Mouse (Mus musculus): ENCODE measurements around the gene Pak6. TPM values are rescaled to one million over a fixed set of nuclear protein-coding genes. Genes with fewer than 3 reads are reported as not detected.

The Pak6 gene
- polyA plus RNA-seq, 1 experiment = 4.3 TPM

DNA sequence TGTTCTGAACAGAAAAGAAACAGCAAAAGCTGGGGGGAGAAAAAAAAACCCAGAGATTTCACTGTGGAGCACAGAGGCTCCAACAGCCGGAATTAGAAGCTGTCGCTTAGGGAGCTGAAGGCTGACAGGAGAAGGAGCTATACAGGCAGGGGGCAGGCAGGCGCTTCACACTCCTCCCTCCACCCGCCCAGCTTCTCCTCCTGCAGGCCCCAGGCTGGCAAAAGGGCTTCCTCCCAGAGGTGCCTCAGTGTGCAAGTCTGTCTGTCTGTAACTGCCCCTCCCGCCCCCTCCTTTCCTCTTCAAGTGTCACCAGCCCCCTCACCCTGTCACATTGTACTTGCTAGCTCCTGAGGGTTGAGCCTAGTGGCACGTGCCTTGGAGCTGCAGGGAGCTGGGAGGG lies 43.3 kb downstream of the Pak6 start:
- H3K4me1 ChIP-seq (replicated peaks; ENCODE audit: control insufficient read depth, insufficient read depth, low read length) = peaks cover 39% of the 10 kb centered on the region
- TF ChIP-seq POLR2A (IDR thresholded peaks at IDR 0.05; ENCODE audit: control insufficient read depth, extremely low read depth, insufficient read depth, low read length, poor library complexity) (no peak), CTCF (IDR thresholded peaks at IDR 0.05; ENCODE audit: borderline replicate concordance, control insufficient read depth, extremely low read depth, insufficient read depth, low read length, poor library complexity) (no peak)
- H3K27me3 ChIP-seq (ENCODE audit: control insufficient read depth, insufficient read depth, low read length) = peaks cover 28% of the 10 kb centered on the region
- 11% methylated on average over 6 of the region's 6 CpGs for WGBS
- H3K36me3 ChIP-seq (ENCODE audit: control insufficient read depth, insufficient read depth, low read length) = no peaks in the 10 kb centered on the region
- H3K4me3 ChIP-seq (ENCODE audit: control insufficient read depth, insufficient read depth, low read length) = no peak overlapping the region
- H3K27ac ChIP-seq (ENCODE audit: control insufficient read depth, insufficient read depth, low read length) = no peak overlapping the region
- no peak for DNase-seq

DNA sequence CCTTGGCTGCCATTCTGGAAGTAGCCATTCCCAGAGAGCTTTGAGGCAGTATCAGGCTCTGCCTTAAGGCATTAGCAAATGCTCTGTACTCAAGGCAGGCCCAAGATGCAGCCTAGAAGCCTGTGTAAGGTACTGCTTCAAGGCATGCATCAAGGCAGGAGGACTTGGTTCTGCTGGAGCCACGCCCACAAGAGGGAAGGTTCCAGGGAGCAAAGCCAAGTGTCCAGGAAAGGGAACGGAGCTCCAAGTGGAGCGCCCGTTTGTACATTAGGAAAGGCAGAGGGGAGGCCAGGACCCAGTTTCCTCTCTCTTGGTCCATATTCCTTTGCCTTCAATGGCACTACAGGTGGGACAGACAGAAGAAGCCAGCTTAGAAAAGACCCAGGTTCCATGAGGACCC lies 45.4 kb downstream of the Pak6 start:
- peaks cover 14% of the 10 kb centered on the region for H3K27me3 ChIP-seq (ENCODE audit: control insufficient read depth, insufficient read depth, low read length)
- H3K27ac ChIP-seq (ENCODE audit: control insufficient read depth, insufficient read depth, low read length) = no peak overlapping the region
- WGBS = 94% methylated on average over 4 of the region's 4 CpGs
- H3K4me1 ChIP-seq (replicated peaks; ENCODE audit: control insufficient read depth, insufficient read depth, low read length) = peaks cover 33% of the 10 kb centered on the region
- H3K36me3 ChIP-seq (ENCODE audit: control insufficient read depth, insufficient read depth, low read length) = no peaks in the 10 kb centered on the region
- no peak for TF ChIP-seq CTCF (IDR thresholded peaks at IDR 0.05; ENCODE audit: borderline replicate concordance, control insufficient read depth, extremely low read depth, insufficient read depth, low read length, poor library complexity)
- TF ChIP-seq POLR2A (IDR thresholded peaks at IDR 0.05; ENCODE audit: control insufficient read depth, extremely low read depth, insufficient read depth, low read length, poor library complexity) = no peak
- H3K4me3 ChIP-seq (ENCODE audit: control insufficient read depth, insufficient read depth, low read length) = no peak overlapping the region
- no peak for DNase-seq

DNA sequence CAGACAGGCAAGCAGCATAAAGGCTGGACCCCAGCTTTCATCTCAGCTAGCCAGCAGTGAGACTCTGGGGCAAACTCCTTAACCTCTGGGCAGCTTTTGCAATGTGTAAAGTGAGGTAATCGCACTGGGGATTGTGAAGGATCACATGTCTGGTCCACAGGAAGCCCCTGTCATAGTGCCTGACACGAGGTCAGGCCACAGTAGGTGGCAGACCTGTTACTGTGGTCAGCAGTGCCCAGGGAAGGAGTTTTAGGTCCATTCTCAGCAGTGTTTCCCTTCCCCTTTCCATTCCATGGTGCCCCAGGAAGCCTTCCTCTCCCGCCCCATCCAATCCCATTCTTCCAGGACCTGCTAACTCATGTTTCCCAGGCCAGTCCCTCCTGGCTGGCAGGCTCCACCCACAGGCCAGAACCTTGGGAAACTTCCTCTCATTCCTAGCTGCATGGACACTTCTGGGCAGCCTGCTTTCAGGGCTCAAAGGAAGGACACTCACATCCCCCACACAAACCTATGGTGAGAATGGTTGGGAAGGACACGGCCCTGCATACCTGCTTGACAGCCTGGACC lies 46.6 kb downstream of the Pak6 start:
- Histone ChIP-seq H3K36me3 (ENCODE audit: control insufficient read depth, insufficient read depth, low read length) (no peaks in the 10 kb centered on the region), H3K27me3 (ENCODE audit: control insufficient read depth, insufficient read depth, low read length) (peaks cover 2% of the 10 kb centered on the region; the same call in 1 of the 2 replicates), H3K4me1 (replicated peaks; ENCODE audit: control insufficient read depth, insufficient read depth, low read length) (peaks cover 22% of the 10 kb centered on the region), H3K27ac (ENCODE audit: control insufficient read depth, insufficient read depth, low read length) (no peak overlapping the region), H3K4me3 (ENCODE audit: control insufficient read depth, insufficient read depth, low read length) (no peak overlapping the region)
- TF ChIP-seq POLR2A (IDR thresholded peaks at IDR 0.05; ENCODE audit: control insufficient read depth, extremely low read depth, insufficient read depth, low read length, poor library complexity) = no peak
- TF ChIP-seq CTCF (IDR thresholded peaks at IDR 0.05; ENCODE audit: borderline replicate concordance, control insufficient read depth, extremely low read depth, insufficient read depth, low read length, poor library complexity) = no peak
- no peak for DNase-seq
- 79% methylated on average over 4 of the region's 4 CpGs for WGBS

DNA sequence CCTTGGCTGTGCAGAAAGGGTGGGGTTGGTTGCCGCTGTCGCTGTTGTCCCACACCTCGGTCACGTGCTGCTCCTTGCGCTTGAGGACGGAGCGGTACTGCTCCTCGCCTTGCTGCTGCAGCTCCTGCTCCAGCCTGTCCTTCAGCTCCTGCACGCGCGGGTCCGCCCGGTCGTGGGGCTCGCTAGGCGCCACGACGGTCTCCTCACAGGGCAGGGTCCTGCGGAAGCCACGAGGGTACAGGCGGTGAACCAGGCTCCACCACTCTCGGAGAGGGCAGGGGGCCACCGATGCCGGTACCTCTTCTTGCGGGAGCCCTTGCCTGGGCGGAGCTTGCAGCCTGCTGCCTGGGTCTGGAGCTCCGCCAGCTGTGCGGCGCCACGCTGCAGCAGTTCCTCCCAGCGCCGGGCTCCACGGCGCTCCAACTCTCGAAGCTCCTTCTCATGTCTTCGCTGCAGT lies 48.0 kb downstream of the Pak6 start:
- DNase-seq = no peak
- no peak for TF ChIP-seq CTCF (IDR thresholded peaks at IDR 0.05; ENCODE audit: borderline replicate concordance, control insufficient read depth, extremely low read depth, insufficient read depth, low read length, poor library complexity)
- no peak for TF ChIP-seq POLR2A (IDR thresholded peaks at IDR 0.05; ENCODE audit: control insufficient read depth, extremely low read depth, insufficient read depth, low read length, poor library complexity)
- no peaks in the 10 kb centered on the region for H3K36me3 ChIP-seq (ENCODE audit: control insufficient read depth, insufficient read depth, low read length)
- 32% methylated on average over 36 of the region's 36 CpGs for WGBS
- peaks cover 22% of the 10 kb centered on the region for H3K4me1 ChIP-seq (replicated peaks; ENCODE audit: control insufficient read depth, insufficient read depth, low read length)
- H3K27ac ChIP-seq (ENCODE audit: control insufficient read depth, insufficient read depth, low read length) = no peak overlapping the region
- H3K4me3 ChIP-seq (ENCODE audit: control insufficient read depth, insufficient read depth, low read length) = peak overlapping the region; percentile 23
- H3K27me3 ChIP-seq (ENCODE audit: control insufficient read depth, insufficient read depth, low read length) = no peaks in the 10 kb centered on the region; the same call in 1 of the 2 replicates

DNA sequence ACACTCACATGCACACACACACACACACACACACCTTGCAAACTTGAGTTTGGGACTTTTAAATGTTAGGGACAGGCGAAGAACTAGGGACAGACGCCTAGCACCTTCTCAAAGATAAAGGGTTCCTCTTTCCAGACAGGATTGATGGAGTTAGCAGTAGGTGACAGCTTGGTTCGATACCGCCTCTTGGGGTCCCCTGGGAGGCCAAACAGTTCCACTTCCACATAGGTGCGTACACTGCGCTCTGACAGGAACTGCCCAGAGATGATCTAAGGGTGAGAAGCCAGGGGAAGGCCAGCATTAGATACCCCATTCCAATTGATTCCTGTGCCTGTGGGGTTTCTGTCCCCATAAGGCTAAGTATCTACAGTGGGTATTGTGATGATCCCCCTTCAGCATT lies 50.5 kb downstream of the Pak6 start:
- Histone ChIP-seq H3K27ac (ENCODE audit: control insufficient read depth, insufficient read depth, low read length) (no peak overlapping the region), H3K4me1 (replicated peaks; ENCODE audit: control insufficient read depth, insufficient read depth, low read length) (peaks cover 14% of the 10 kb centered on the region), H3K27me3 (ENCODE audit: control insufficient read depth, insufficient read depth, low read length) (no peaks in the 10 kb centered on the region), H3K36me3 (ENCODE audit: control insufficient read depth, insufficient read depth, low read length) (peaks cover 12% of the 10 kb centered on the region), H3K4me3 (ENCODE audit: control insufficient read depth, insufficient read depth, low read length) (no peak overlapping the region)
- 95% methylated on average over 6 of the region's 6 CpGs for WGBS
- DNase-seq = no peak
- TF ChIP-seq POLR2A (IDR thresholded peaks at IDR 0.05; ENCODE audit: control insufficient read depth, extremely low read depth, insufficient read depth, low read length, poor library complexity) = no peak

DNA sequence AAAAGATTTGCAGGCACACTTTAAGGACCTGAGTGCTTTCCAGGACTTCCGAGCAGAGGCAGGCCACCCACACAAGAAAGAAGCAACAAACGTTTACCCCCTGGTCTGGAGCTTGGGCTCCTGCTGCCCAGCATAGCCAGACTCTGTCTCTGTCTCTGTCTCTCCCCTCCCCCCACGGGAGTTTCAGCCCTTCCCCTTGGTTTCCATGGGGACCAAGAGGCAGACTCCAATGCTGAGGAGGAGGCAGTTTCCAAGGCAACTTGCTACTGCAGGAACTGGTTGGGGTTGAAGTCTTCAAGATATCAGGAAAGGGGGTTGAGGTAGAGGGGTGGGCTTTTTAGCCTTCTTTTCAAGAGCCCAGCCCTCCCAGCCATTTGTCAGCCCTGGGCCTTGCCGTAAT lies 51.1 kb downstream of the Pak6 start:
- 80% methylated on average over 4 of the region's 4 CpGs for WGBS
- TF ChIP-seq POLR2A (IDR thresholded peaks at IDR 0.05; ENCODE audit: control insufficient read depth, extremely low read depth, insufficient read depth, low read length, poor library complexity) = no peak
- no peak for TF ChIP-seq CTCF (IDR thresholded peaks at IDR 0.05; ENCODE audit: borderline replicate concordance, control insufficient read depth, extremely low read depth, insufficient read depth, low read length, poor library complexity)
- H3K4me3 ChIP-seq (ENCODE audit: control insufficient read depth, insufficient read depth, low read length) = no peak overlapping the region
- no peaks in the 10 kb centered on the region for H3K27me3 ChIP-seq (ENCODE audit: control insufficient read depth, insufficient read depth, low read length)
- H3K4me1 ChIP-seq (replicated peaks; ENCODE audit: control insufficient read depth, insufficient read depth, low read length) = peaks cover 14% of the 10 kb centered on the region
- DNase-seq = no peak
- peaks cover 17% of the 10 kb centered on the region for H3K36me3 ChIP-seq (ENCODE audit: control insufficient read depth, insufficient read depth, low read length)
- H3K27ac ChIP-seq (ENCODE audit: control insufficient read depth, insufficient read depth, low read length) = no peak overlapping the region

DNA sequence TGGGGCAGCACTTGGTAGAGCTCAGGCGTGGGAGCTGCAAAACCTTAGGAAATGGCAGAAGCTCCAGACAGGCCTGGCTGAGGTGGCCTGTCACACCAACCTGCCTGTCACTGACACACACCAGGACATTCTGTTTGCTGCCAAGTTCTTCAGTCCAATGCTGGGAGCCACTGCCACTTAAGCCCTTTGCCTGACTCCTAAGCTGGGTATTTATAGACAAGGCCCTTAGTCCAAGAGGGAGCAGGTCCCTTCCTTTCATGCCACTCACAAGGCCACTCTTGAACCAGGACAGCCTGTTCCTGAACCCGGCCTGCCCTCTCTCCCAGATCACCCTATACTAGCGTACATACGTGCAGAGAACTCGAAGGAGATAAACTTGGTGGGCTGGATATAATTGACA lies 53.6 kb downstream of the Pak6 start:
- no peaks in the 10 kb centered on the region for H3K27me3 ChIP-seq (ENCODE audit: control insufficient read depth, insufficient read depth, low read length)
- WGBS = 98% methylated on average over 5 of the region's 5 CpGs
- H3K27ac ChIP-seq (ENCODE audit: control insufficient read depth, insufficient read depth, low read length) = no peak overlapping the region
- no peak for DNase-seq
- no peak overlapping the region for H3K4me3 ChIP-seq (ENCODE audit: control insufficient read depth, insufficient read depth, low read length)
- H3K36me3 ChIP-seq (ENCODE audit: control insufficient read depth, insufficient read depth, low read length) = peaks cover 19% of the 10 kb centered on the region
- H3K4me1 ChIP-seq (replicated peaks; ENCODE audit: control insufficient read depth, insufficient read depth, low read length) = peaks cover 2% of the 10 kb centered on the region; the same call in 1 of the 2 replicates
- no peak for TF ChIP-seq CTCF (IDR thresholded peaks at IDR 0.05; ENCODE audit: borderline replicate concordance, control insufficient read depth, extremely low read depth, insufficient read depth, low read length, poor library complexity)
- no peak for TF ChIP-seq POLR2A (IDR thresholded peaks at IDR 0.05; ENCODE audit: control insufficient read depth, extremely low read depth, insufficient read depth, low read length, poor library complexity)

Data from thymus, adult 2 months (tissue).